Mouse (Mus musculus): Measurements from ENCODE around the gene Dnah11. TPM values are rescaled to one million over a fixed set of nuclear protein-coding genes. Genes with fewer than 3 reads are reported as not detected.

The Dnah11 gene
- not detected for total RNA-seq (2021)

DNA sequence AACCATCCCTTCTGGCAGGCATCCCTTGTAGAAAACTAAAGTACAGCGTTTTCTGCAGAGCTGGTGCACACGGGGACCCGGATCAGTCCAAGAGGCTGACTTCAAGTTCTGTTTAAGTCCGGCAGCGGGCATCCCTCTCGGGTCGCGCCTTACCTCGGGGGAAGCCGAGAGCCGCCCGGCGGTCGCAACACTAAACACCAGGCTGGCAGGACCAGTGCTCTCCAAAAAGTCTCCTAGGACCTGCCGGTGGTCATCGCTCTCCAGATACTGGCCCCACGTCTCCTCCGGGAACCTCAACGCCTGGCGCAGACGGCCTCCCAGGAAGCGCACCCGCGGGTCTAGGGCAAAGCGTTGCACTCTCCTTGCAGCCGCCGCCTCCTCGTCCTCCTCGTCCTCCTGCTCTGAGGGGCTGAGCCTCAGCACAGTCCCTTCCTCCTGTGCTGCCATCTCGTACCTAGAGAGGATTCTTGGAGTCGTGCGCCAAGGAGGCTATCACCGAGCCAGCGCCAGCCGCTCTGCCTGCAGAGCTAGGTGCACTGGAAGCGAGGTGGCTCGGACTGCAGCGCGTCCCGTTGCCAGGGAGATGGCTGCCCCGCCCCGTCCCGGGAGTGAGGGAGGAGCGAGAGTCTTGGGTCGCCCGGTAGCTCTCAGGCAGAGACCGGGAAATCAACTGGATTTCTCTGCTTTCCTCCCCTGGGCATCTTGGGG is at the start of gene Dnah11:
Dnah11 (minus strand) TSS at position 658 of the 708 bp plus-strand sequence.
- intact Hi-C loops (cut with DNase I) = loop anchor here (10.0 kb wide), 1 partner anchor 636 kb away; no protein-coding TSS in a partner anchor

DNA sequence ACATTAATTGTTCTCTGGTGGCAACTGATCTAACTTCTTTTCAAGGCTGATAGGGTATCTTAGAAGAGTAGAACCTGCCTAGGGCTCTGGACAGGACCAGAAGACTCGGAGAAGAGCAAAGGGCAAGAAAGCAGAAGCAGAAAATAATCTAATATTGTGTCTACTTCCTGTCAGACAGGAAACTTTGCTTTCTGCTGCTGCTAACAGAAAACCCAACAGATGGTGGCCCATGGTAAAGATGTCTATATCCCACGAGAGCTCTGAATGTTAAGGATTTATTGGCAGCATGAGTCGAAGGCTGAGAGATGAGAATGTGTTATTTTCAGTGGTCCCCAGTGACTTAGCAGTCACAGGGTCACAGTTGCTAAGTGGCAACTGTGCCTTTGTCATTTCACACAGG is 22.3 kb upstream of the Dnah11 start:
- intact Hi-C loops (cut with DNase I) = no loop called here
- no peak for DNase-seq

More for the DNA sequence above, at the start of gene Dnah11:
- peak; percentile 48 to 62 for DNase-seq

DNA sequence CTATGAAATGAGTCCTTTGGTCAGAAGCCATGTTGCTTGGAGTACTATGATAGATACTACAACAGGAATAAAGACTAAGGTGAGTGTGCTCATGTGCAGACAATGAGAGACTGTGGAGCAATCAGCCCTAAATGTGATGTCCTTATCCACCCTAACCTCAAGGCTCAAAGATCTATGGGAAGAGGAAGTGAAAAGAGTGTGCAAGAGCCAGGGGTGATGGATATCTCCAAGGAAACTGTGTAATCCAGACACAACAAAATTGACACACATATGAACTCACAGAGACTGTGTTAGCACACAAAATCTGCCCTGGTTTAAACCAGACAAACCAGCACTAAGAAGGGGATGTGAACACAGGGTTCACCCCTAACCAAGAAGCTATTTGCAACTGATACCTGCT is 21.2 kb upstream of the Dnah11 start:
- intact Hi-C loops (cut with DNase I) = no loop called here
- no peak for DNase-seq

DNA sequence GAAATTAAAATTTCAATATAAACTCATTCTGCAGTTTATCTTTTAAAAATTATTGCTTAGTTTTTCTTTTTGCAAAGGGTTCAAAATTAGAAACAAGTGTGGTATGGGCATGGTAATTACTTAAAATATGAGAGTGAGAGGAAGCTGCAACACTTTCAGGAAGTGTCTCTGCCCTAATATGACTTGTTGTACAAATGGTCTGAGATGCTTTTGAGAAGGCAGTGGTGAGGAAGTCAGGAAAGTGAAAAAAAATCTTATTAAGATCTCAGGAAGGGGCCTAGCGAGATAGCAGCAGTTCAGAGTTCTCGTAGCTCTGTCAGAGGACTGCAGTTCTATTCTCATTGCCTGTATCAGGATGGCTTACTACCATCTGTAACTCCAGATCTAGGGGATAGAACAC is 13.3 kb upstream of the Dnah11 start:
- intact Hi-C loops (cut with DNase I) = no loop called here
- no peak for DNase-seq

DNA sequence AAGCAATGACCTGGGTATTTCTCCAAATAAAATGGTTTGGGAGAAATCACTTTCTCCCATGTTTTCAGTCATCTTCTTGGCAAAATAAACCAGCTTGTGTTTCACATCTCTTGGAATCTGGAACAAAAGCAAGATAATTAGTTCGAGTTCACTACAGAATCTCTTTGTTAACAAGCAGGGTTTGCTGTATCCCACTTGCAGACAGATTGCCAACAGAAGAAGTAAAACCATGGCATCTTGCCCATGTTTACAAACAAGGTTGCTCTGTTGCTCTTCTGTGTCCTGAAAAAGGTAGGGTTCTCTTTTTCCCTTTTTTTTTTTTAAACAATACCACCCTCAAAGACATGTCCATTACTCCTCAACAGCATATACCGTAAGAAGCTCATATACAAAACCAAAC is 2.3 kb downstream of the Dnah11 start:
- intact Hi-C loops (cut with DNase I) = loop anchor here (10.0 kb wide), 1 partner anchor 638 kb away; no protein-coding TSS in a partner anchor
- no peak for DNase-seq

DNA sequence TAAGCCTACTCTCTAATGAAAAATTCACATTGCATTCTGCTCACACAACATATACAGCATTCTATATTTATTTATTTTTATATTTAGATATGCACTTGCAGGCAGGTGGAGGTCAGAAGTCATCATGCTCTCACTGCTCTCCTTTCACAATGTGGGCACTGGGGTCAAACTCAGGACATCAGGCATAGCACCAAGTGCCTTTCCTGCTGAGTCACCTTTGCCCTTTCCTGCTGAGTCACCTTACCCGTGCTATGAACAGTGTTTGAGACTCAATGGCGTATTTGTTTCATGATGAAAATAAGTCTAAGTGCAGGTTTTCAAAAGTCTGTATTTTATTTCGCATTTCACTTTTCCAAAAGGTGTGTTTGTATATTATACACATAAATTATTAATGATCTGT is 9.3 kb downstream of the Dnah11 start:
- intact Hi-C loops (cut with DNase I) = no loop called here
- DNase-seq = no peak

DNA sequence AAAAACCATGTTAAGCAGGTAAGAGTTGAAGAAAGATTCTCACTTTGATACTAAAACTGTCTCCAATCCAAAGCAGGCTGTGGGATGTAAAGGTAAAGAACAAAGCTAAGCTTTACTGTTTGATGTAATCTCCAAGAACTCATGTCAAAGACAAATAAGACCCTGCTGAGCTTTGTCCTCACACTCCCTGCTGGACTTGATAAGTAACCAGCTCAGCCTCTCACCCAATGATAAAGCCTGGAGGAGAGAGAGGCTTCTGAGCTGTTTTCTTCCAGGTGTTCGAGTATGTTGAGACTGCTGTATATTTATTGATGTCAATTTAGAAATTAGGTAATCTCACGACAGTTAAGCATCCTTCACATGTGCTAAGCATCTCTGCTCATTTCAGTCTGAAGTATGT is 11.2 kb downstream of the Dnah11 start:
- intact Hi-C loops (cut with DNase I) = no loop called here
- DNase-seq = no peak

DNA sequence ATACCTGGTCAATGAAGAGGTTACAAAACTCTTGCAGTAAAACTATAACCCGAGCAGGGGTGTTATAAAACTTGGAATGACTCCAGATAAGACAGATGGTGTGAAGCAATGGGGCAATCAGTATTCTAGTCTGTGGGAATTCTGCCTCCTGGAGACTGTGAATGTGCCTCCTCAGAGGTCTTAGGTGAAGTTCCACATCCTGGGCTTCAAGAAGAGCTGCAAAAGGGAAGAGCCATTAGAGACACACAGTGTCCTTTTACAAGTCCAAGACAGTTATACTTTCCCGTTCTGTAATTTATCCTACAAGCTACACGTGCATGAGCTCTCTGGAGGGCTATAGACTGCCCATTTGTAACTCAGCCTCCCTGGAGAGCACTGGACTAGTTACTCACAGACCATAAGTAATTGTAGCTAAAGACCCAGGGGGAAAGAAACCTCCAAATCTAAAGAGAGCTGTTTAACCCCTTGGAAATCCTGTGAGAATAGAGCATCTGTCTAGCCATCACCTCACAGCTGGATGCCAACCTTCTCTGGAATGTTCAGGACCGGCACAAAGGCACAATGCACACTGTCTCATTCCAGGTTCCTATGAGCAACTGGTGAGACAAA is 11.9 kb downstream of the Dnah11 start:
- DNase-seq = peak in 1 of 2 experiments; percentile 2
- intact Hi-C loops (cut with DNase I) = no loop called here

DNA sequence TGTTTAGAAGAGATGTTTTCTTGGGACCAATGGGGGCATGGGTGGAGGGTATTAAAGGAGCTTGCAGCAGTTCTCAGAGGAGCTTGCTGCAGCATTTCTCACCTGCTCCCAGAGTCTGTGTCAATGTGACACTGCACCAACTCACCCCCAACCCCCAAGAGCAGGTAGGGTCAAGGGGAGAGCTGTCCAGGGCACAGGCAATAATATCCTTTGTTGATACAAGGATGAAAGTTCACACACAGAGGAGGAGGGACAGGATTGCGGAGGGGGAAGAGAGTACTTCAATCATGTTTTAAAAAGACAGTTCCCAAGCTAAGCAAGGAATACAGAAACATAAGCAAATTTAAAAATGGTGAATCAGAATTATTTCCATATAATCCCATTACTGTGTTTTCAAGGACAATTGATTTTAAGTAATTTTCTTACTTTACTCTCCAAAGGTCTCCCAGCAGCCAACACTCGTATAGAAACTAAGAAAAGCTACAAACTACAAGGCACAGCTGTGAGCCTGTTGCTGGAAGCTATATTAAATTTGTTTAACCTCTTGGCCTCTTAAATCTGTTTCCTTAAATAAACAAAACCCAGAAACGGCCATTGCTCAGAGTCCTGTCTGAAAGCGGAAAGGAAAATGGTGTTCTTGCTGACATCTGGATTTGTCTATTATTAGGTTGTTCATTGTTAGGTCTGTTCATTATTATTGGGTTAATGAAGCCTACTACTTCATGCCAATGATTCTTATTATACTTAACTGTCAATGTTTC is 12.5 kb downstream of the Dnah11 start:
- intact Hi-C loops (cut with DNase I) = no loop called here
- no peak for DNase-seq

DNA sequence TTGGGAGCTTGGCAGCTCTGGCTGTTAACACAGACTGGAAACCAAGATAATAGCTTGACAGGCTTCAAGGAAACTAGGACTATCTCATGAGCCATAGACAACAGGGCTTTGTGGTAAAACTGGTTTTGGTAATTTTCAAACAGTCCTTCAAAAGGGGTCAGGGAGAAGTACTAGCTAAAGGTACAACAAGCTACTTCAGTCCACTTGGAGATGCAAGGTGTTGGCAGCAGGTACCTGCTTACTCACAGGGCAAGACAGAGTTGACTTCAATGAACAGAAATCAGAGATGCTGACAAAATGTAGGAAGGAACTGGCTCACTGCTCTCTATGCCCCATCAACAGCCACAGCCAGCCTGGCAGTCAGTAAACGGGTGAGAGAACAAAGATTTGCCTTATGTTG is 14.1 kb downstream of the Dnah11 start:
- no peak for DNase-seq
- intact Hi-C loops (cut with DNase I) = no loop called here

DNA sequence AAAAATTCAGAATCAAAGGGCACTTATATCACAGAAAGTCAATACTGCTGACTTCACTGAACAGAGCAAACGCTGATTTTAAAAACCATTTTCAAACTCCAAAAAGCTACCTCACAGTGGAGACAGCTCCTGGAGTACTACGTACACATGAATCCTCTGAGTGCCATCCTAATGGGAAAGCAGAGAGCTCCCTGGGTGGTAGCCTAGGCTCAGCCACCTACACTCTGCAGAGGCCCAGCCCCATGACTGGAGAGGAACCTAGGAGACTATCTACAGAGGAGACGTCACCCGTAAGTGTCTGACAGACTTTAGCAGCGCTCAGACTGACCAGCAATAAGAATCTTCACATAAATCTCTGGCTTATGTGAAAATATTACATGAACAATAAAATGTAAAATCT is 21.1 kb downstream of the Dnah11 start:
- intact Hi-C loops (cut with DNase I) = no loop called here
- no peak for DNase-seq

DNA sequence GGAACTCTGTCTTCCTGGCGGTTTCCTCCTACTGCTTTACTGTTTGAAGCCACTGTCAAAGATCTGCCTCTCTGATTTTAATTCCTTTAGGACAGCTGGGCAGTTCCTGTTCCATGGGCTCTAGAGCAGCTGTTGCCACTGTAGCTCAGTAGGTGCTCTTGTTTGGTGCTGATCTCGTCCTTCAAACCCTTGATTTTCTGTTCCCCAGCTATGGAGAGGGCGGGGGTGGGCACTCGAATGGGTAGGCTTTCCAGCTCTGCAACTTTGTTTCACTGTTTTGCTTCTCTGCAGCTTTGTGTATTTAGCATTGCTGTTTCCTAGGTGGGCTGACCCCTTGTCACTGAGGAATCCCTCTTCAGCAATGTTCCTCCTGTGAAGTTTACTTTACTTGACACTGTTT is 34.1 kb downstream of the Dnah11 start:
- no peak for DNase-seq
- intact Hi-C loops (cut with DNase I) = no loop called here

DNA sequence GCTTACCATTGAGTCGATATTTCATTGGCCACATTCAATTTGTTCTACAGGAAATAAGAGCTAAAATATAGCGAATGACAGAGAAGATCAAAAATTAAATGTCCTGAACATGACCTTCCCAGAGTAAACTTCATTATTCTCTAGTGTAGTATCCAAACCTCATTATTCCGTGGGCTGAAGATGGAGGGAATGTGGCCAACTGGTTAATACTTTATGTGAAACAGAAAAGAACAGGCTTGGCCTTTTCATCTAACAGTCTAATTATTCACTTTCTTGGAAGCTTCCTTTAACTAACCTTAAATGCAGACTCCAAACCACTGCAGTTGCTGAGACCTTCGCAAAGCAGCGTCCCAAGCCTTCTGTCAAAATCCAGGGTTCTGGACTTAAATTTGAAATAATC is 41.9 kb downstream of the Dnah11 start:
- DNase-seq = no peak
- intact Hi-C loops (cut with DNase I) = no loop called here

DNA sequence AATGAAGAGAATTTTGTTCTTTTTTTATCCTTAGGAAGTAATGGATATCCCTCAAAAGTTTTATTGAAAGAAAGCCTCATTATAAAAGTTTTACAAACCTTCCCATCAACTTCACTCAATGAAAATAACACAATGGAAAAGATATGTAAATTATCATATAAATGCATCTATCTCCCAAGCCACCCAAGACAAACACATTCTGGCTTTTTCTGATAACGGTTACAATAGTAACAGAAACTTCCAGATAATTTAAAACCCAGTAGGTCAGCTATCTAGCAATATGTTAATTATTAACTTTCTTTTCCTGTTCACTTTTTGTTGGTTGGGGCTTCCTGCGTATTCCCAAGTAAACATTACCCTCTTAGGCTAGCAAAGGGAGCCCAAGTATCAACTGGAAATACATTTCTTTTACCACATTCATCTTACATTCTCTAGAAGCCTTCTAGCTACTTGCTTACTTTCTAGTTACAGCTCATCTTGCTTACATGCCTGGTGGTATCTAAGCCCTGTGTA is 51.3 kb downstream of the Dnah11 start:
- no peak for DNase-seq
- intact Hi-C loops (cut with DNase I) = no loop called here

DNA sequence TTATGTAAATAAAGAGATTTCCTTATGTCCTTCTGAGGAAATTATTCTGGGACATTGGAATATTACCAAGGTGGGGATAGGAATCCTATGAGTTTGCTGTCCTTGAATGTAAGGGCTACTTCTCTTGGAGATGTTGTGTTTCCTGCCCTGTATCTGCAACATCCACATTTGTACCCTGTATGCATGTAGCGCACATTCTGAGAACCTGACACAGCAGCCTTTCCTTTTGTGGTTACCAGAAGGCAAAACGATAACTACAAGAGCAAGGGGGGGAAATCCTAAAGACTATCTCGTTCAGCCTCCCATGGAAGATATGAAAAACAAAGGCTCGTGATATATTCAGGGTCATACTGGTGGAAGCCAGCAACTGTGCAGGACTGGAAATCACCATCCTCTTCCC is 70.7 kb downstream of the Dnah11 start:
- no peak for DNase-seq
- intact Hi-C loops (cut with DNase I) = no loop called here

DNA sequence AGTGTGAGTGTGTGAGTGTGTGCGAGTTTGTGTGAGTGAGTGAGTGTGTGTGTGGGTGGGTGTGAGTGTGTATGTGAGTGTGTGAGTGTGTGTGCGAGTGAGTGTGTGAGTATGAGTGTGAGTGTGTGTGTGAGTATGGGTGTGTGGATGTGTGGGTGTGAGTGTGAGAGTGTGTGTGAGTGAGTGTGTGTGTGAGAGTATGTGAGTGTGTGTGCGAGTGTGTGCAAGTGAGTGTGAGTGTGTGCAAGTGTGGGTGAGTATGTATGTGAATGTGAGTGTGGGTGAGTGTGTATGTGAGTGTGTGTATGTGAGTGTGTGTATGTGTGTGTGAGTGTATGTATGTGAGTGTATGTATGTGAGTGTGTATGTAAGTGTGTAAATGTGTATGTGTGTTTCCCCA is 79.2 kb downstream of the Dnah11 start:
- no peak for DNase-seq
- intact Hi-C loops (cut with DNase I) = no loop called here

DNA sequence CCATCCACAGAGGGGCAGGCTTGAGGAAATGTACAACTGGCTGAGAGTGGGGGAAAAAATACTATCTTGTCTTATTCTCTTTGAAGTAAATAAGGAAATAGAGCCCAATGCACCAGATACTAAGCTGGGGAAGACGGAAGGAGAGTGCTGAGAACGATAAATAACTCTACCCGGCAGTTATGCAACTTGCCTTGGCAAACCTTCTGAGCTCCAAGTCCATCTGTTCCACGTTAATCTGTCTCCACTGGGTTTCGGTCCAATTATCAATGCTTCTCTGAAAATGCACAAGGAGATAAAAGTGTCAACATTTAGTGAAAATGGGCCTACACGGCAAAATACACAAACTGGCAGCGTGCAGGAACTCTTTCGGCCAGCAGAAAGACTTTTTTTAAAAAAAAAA is 86.2 kb downstream of the Dnah11 start:
- intact Hi-C loops (cut with DNase I) = no loop called here
- peak; percentile 10 to 21 for DNase-seq

DNA sequence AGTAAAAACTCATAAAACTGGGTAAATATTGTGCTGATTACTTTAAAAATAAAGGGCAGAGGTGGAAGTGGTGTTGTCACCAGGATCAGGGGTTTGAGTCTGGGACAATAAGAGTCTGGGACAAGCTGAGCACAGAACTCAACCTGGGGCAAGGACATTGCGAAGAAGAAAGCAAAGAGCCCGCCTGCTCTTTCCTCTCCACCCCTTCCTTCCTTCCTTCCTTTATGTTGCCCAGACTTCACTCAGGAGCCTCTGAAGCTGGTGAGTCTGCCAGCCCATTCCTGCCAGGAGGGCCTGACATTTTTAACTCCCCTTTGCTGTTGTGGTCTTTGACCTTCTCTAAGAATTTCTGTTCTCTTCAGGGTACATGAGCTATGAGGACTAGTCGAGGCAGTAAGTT is 86.9 kb downstream of the Dnah11 start:
- no peak for DNase-seq
- intact Hi-C loops (cut with DNase I) = no loop called here

DNA sequence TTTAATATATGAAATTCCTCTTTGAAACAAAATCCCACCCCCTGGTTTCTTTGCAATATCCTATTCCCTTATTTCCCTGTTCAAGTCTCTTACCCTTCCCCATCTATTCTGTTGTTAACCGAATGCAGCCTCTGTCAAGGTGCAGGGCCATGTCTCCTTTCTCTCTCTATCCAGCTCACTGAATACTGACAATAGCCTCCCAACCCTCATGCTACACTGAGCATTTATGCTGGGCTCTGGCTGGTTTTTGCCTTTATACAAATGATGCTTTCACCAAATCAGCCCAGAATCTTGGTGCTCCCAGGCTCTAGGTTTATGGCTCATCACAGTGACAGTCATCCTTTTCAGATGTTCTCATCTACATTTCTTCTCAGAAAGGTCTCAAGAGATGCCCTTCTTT is 91.1 kb downstream of the Dnah11 start:
- no peak for DNase-seq
- intact Hi-C loops (cut with DNase I) = no loop called here

DNA sequence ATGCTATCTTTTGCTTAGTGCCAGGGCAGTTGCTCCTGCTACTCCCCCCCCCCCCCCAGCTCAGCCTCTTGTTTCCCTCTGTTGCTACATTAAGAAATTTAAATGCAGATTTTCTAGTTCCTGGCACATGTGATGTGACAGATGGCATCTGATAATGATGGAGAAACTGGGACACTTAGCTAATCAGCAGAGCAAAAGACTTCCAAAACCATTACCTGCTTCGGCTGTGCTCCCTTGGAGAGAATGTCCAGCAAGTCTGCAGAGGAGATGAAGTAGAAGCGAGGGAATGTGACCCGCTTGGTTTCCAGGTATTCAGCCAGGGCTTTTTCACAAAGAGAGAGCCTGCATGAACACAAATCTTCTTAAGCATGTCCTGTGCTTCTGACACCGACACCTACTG is 94.3 kb downstream of the Dnah11 start:
- intact Hi-C loops (cut with DNase I) = no loop called here
- no peak for DNase-seq

DNA sequence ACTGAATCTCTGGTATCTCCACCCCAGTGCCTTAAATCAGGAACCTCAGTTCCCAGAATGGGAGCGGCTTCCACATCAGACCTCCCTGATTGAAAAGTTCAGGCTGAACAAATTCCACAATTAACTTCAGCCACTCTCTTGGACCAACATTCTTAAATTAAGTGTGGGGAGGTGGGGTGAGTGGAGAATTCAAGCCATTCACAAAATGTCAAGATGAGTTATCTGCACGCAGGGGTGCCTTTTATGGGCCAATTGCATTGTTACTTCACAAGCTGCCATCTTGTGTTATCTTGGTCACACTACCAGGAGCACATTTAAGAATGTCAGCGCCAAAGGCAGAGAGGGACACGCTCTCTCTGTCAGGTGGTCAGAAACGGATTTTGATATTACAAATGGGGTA is 99.1 kb downstream of the Dnah11 start:
- DNase-seq = no peak
- intact Hi-C loops (cut with DNase I) = no loop called here

DNA sequence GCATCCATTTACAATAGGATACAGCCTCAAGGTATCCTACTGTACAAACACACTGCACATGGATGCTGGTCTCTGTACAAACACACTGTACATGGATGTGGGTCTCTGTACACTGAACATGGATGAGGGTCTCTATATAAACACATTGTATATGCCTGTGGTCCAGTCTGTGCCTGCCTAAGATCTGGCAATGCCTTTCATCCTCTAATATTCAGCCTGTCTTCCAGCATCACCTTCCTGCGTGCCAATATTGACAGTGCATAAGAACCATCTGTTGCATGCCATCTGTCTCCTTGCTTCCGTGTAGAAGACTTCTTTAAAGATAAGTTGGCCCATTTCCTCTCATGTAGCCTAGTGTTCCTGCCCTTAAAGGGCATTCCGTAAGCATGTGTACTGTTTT is 100.6 kb downstream of the Dnah11 start:
- no peak for DNase-seq
- intact Hi-C loops (cut with DNase I) = no loop called here
